Mouse (Mus musculus): ENCODE measurements around the gene Gm32742.

DNA sequence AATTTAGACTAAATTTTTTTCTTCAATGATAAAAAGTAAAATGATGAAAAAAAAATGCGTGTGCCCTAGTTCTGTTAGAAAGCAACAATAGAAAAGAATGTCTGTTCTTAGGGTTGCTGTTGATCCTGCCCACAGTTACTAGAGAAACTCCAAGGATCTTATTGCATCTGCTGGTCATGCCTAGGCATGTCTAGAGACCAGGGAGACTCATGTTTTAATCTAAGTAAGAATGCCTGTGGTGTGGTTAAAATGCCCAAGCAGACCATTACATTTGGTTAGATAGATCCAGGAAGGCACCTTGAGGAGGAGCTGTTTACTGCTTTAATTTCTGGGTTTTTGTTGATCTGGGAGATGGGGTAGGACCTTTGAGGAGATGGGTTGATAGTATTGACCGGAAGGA, 59.6 kb downstream of the Gm32742 start:
- no peak for TF ChIP-seq CTCF (IDR thresholded peaks at IDR 0.05; ENCODE audit: insufficient read depth, low read depth, low read length)
- TF ChIP-seq POLR2A (IDR thresholded peaks at IDR 0.05; ENCODE audit: insufficient read depth, low read depth, low read length), result no peak
